Mouse (Mus musculus) liver, embryonic 14.5 days (tissue): ENCODE measurements around the gene Nemf.

ENCODE experiments used
- CTCF ChIP-seq: IDR thresholded peaks from 2 replicates; pipeline ENCODE4 v1.5.1; 2016; ENCODE audit warnings: antibody characterized with exemption, low read depth, control low read depth
- EP300 ChIP-seq: IDR thresholded peaks from 2 replicates; pipeline ENCODE4 v1.6.1; 2016; ENCODE audit warnings: antibody characterized with exemption, low read depth

GRCm38 (mm10) chr12:69332147-69332546, 24.8 kb downstream of the Nemf start:
- TF ChIP-seq CTCF (no peak), EP300 (no peak)
